Mouse (Mus musculus) liver, embryonic 14.5 days (tissue): ENCODE measurements around the gene Clpsl2.

Experiments used
- CTCF ChIP-seq: IDR thresholded peaks from 2 replicates; pipeline ENCODE4 v1.5.1; 2016; ENCODE audit warnings: antibody characterized with exemption, low read depth, control low read depth
- EP300 ChIP-seq: IDR thresholded peaks from 2 replicates; pipeline ENCODE4 v1.6.1; 2016; ENCODE audit warnings: antibody characterized with exemption, low read depth

- TF ChIP-seq EP300 = no peak
- TF ChIP-seq CTCF = no peak
Observed at GRCm38 (mm10) chr17:28524831-28525430, 24.3 kb upstream of the Clpsl2 start.
